Mouse (Mus musculus) midbrain, embryonic 16.5 days (tissue): ENCODE data around the gene Isoc2b. TPM values are rescaled to one million over a fixed set of nuclear protein-coding genes. Genes with fewer than 3 reads are reported as not detected.
"Not testable (repeated sequence)": the region's sequence is repeated elsewhere in the genome, so short reads cannot be mapped to it uniquely, and the experiment has no call there.

Experiments used
- ATAC-seq: fragments of 200-750 bp; cut with Nextera tagmentation; 2 replicates; pipeline ENCODE4 v1.8.0; 2017; ENCODE audit warnings: moderate TSS enrichment
- H3K27ac ChIP-seq: fragments of 300-500 bp; sonication (generic); 2 replicates; pipeline ENCODE4 v1.5.1; 2014; ENCODE audit warnings: mild to moderate bottlenecking, low read length, mixed read lengths
- H3K27me3 ChIP-seq: fragments of 300-500 bp; sonication (generic); 2 replicates; pipeline ENCODE4 v1.6.1; 2014; ENCODE audit warnings: low read depth, low read length, mixed read lengths; ENCODE audit not compliant: control insufficient read depth, insufficient read depth
- H3K36me3 ChIP-seq: fragments of 300-500 bp; sonication (generic); 2 replicates; pipeline ENCODE4 v1.6.1; 2014; ENCODE audit warnings: mild to moderate bottlenecking, low read length, moderate library complexity, mixed read lengths; ENCODE audit not compliant: control insufficient read depth, insufficient read depth
- H3K4me1 ChIP-seq: fragments of 300-500 bp; sonication (generic); 2 replicates; pipeline ENCODE4 v1.6.1; 2014; ENCODE audit warnings: mild to moderate bottlenecking, low read length, mixed read lengths; ENCODE audit not compliant: control insufficient read depth, insufficient read depth
- H3K4me2 ChIP-seq: fragments of 300-500 bp; sonication (generic); 2 replicates; pipeline ENCODE4 v1.6.1; 2014; ENCODE audit warnings: mild to moderate bottlenecking, low read length, mixed read lengths
- H3K4me3 ChIP-seq: fragments of 300-500 bp; sonication (generic); 2 replicates; pipeline ENCODE4 v1.5.1; 2014; ENCODE audit warnings: low read depth, mild to moderate bottlenecking, low read length, moderate library complexity, mixed read lengths
- H3K9ac ChIP-seq: fragments of 300-500 bp; sonication (generic); 2 replicates; pipeline ENCODE4 v1.6.1; 2014; ENCODE audit warnings: low read depth, low read length, mixed read lengths
- H3K9me3 ChIP-seq: fragments of 300-500 bp; sonication (generic); replicated peaks from 2 replicates; pipeline ENCODE4 v1.6.1; 2014; ENCODE audit warnings: mild to moderate bottlenecking, low read length, mixed read lengths; ENCODE audit not compliant: control insufficient read depth, poor library complexity, severe bottlenecking
- WGBS: fragments of 180-500 bp; shearing (Covaris S2); extraction: QIAGEN DNeasy Blood & Tissue Kit; methylation state at CpG from one replicate; pipeline ENCODE4 v1.1.7; 2014; 5-methylcytosine and 5-hydroxymethylcytosine counted together
- polyA plus RNA-seq: library from polyadenylated mRNA; unstranded; fragments of >200 nt; fragmentation: Nextera tagmentation; extraction: Ambion mirVana; gene quantifications from 2 replicates; pipeline ENCODE4 v1.2.1, GENCODE M21; 2015

The Isoc2b gene
- polyA plus RNA-seq, 1 experiment from 2014 or later, result 5.0 TPM

- H3K36me3 ChIP-seq, H3K9ac ChIP-seq, H3K27me3 ChIP-seq, H3K4me3 ChIP-seq, H3K9me3 ChIP-seq, H3K27ac ChIP-seq, H3K4me1 ChIP-seq, H3K4me2 ChIP-seq, ATAC-seq: not testable (repeated sequence)
- WGBS, result 75% methylated on average over 3 of the region's 3 CpGs
Observed at GRCm38 (mm10) chr7:4860926-4861325, 9.1 kb downstream of the Isoc2b start.

GRCm38 (mm10) chr7:4859418-4859978, 10.6 kb downstream of the Isoc2b start:
- Histone ChIP-seq H3K27ac (no peak overlapping the region), H3K4me2 (no peak overlapping the region), H3K9me3 (no peaks in the 10 kb centered on the region), H3K4me3 (no peak overlapping the region), H3K9ac (no peak overlapping the region), H3K27me3 (no peaks in the 10 kb centered on the region), H3K36me3 (no peaks in the 10 kb centered on the region), H3K4me1 (no peaks in the 10 kb centered on the region)
- no peak for ATAC-seq
- 84% methylated on average over 12 of the region's 12 CpGs for WGBS

- H3K4me2 ChIP-seq, result no peak overlapping the region
- WGBS, result 65% methylated on average over 7 of the region's 7 CpGs
- H3K9ac ChIP-seq, result no peak overlapping the region
- no peaks in the 10 kb centered on the region for H3K36me3 ChIP-seq
- no peak overlapping the region for H3K4me3 ChIP-seq
- H3K27ac ChIP-seq, result no peak overlapping the region
- H3K9me3 ChIP-seq, result peaks cover 3% of the 10 kb centered on the region; the same call in 1 of the 2 replicates
- ATAC-seq, result no peak
- H3K4me1 ChIP-seq, result no peaks in the 10 kb centered on the region
- H3K27me3 ChIP-seq, result no peaks in the 10 kb centered on the region
Observed at GRCm38 (mm10) chr7:4857321-4857720, 12.7 kb downstream of the Isoc2b start.

GRCm38 (mm10) chr7:4856508-4856907, 13.6 kb downstream of the Isoc2b start:
- Histone ChIP-seq H3K36me3 (no peaks in the 10 kb centered on the region), H3K4me1 (no peaks in the 10 kb centered on the region), H3K27me3 (no peaks in the 10 kb centered on the region), H3K27ac (no peak overlapping the region), H3K4me3 (no peak overlapping the region), H3K9ac (no peak overlapping the region), H3K4me2 (no peak overlapping the region), H3K9me3 (peaks cover 3% of the 10 kb centered on the region; the same call in 1 of the 2 replicates)
- ATAC-seq, result no peak
- 86% methylated on average over 9 of the region's 9 CpGs for WGBS

- H3K4me1 ChIP-seq, result no peaks in the 10 kb centered on the region
- H3K9ac ChIP-seq, result no peak overlapping the region
- H3K27me3 ChIP-seq, result no peaks in the 10 kb centered on the region
- ATAC-seq, result no peak
- no peak overlapping the region for H3K27ac ChIP-seq
- H3K4me3 ChIP-seq, result no peak overlapping the region
- no peak overlapping the region for H3K4me2 ChIP-seq
- H3K36me3 ChIP-seq, result no peaks in the 10 kb centered on the region
- WGBS, result 78% methylated on average over 3 of the region's 3 CpGs
- peaks cover 3% of the 10 kb centered on the region; the same call in 1 of the 2 replicates for H3K9me3 ChIP-seq
Observed at GRCm38 (mm10) chr7:4853613-4854012, 16.4 kb downstream of the Isoc2b start.

GRCm38 (mm10) chr7:4851315-4851688, 18.8 kb downstream of the Isoc2b start:
- H3K4me1 ChIP-seq, result no peaks in the 10 kb centered on the region
- H3K9me3 ChIP-seq, result peaks cover 3% of the 10 kb centered on the region; the same call in 1 of the 2 replicates
- no peak overlapping the region for H3K27ac ChIP-seq
- H3K36me3 ChIP-seq, result no peaks in the 10 kb centered on the region
- no peak for ATAC-seq
- H3K4me3 ChIP-seq, result no peak overlapping the region
- H3K4me2 ChIP-seq, result no peak overlapping the region
- WGBS, result 76% methylated on average over 8 of the region's 8 CpGs
- H3K27me3 ChIP-seq, result no peaks in the 10 kb centered on the region
- H3K9ac ChIP-seq, result no peak overlapping the region

GRCm38 (mm10) chr7:4850621-4851314, 19.3 kb downstream of the Isoc2b start:
- no peak overlapping the region for H3K4me2 ChIP-seq
- ATAC-seq, result no peak
- no peaks in the 10 kb centered on the region for H3K36me3 ChIP-seq
- H3K4me1 ChIP-seq, result no peaks in the 10 kb centered on the region
- peaks cover 3% of the 10 kb centered on the region; the same call in 1 of the 2 replicates for H3K9me3 ChIP-seq
- no peak overlapping the region for H3K4me3 ChIP-seq
- H3K27me3 ChIP-seq, result no peaks in the 10 kb centered on the region
- no peak overlapping the region for H3K9ac ChIP-seq
- WGBS, result 79% methylated on average over 11 of the region's 11 CpGs
- no peak overlapping the region for H3K27ac ChIP-seq

GRCm38 (mm10) chr7:4849372-4849771, 20.7 kb downstream of the Isoc2b start:
- Histone ChIP-seq H3K27ac (no peak overlapping the region), H3K9me3 (peaks cover 3% of the 10 kb centered on the region; the same call in 1 of the 2 replicates), H3K9ac (no peak overlapping the region), H3K27me3 (no peaks in the 10 kb centered on the region), H3K36me3 (no peaks in the 10 kb centered on the region), H3K4me1 (peaks cover 3% of the 10 kb centered on the region; the same call in 1 of the 2 replicates), H3K4me3 (no peak overlapping the region), H3K4me2 (no peak overlapping the region)
- WGBS, result 56% methylated on average over 9 of the region's 9 CpGs
- no peak for ATAC-seq

- H3K36me3 ChIP-seq, result no peaks in the 10 kb centered on the region
- H3K4me2 ChIP-seq, result peak overlapping the region; percentile 69
- H3K27ac ChIP-seq, result peak overlapping the region; percentile 87
- WGBS, result 2% methylated on average over 13 of the region's 13 CpGs
- H3K27me3 ChIP-seq, result no peaks in the 10 kb centered on the region
- peaks cover 22% of the 10 kb centered on the region for H3K4me1 ChIP-seq
- ATAC-seq, result peak; percentile 82
- H3K9me3 ChIP-seq, result no peaks in the 10 kb centered on the region
- peak overlapping the region; percentile 84 for H3K9ac ChIP-seq
- peak overlapping the region; percentile 72 for H3K4me3 ChIP-seq
Observed at GRCm38 (mm10) chr7:4844917-4845309, 25.1 kb downstream of the Isoc2b start.
